Mouse (Mus musculus) adrenal gland, postnatal 25 days (tissue): ENCODE measurements around the gene Vsx1. TPM values are rescaled to one million over a fixed set of nuclear protein-coding genes. Genes with fewer than 3 reads are reported as not detected.

ENCODE experiments used
- DNase-seq: peaks from one replicate; pipeline ENCODE4 v3.0.0; 2021; ENCODE audit warnings: mixed read lengths
- total RNA-seq: library from RNA; stranded (reverse); gene quantifications from 2 replicates; pipeline ENCODE4 v1.2.3, GENCODE M21; 2021

Vsx1 gene
- total RNA-seq, 1 experiment from 2014 or later: not detected

DNA sequence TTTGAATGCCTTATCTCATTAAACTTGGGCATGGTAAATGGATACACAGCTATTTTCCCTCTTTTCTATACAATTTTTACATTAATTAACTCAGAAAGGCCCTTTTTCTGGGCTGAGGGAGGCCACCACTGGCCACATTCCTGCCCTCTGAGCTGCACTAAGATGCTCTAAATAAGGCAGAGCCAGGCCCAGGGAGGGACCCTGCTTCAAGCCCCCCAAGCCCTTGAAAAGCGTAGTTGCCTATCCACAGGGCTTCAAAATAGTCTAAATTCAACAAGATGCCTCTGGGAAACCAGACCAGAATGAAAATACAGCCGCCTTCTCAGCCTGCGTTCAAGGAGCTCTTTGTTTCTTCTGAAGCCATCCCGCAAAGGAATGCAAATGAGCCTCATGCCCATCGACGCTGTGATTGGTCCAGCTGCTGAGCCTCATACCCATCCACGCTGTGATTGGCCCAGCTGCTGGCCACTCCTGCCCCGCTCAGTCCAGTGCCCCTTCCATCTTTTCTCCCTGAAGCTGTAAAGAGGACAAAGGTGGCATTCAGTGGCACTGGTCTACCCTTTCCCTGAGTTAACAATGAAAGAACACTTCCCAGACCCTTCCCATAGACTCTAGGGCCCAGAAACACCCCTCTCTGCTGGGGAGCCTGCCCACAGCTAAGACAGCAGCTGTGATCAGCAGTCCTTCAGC, 45.3 kb downstream of the Vsx1 start:
- DNase-seq: no peak

DNA sequence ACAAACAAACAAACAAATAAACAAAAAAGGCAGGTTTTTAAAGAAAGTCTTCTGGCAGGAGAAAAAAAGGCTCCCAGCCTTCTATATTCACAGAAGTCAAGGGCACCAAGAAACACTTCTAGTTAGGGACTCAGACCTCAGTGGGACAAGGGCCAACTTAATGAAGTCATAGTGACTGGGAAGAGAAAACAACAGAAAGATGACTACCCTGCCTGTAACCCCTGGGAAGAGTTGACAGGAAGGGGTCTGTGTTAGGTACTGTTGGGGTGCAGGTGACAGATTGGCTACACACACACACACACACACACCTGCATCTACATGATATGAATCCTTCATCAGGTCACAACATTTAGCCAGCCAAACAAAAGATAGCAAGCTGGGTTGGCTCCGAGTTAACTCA, 46.0 kb downstream of the Vsx1 start:
- DNase-seq: no peak

DNA sequence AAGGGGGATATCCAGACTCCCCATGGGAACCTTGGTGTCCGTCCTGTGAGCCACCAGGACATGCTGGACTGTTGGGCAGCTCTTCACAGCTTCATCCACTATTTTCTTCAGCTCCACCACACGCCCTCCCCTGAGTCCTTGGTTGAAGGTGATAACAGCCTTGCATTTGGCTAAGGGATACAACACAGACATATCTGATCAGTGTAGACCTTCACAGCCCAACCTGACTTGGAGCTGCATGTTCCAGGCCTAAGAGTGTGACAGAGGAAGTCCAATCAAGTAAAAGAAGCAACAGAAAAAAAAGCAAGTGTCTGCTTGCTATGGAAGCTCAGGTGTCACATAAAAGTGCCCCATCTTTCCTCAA, 50.8 kb downstream of the Vsx1 start:
- no peak for DNase-seq

DNA sequence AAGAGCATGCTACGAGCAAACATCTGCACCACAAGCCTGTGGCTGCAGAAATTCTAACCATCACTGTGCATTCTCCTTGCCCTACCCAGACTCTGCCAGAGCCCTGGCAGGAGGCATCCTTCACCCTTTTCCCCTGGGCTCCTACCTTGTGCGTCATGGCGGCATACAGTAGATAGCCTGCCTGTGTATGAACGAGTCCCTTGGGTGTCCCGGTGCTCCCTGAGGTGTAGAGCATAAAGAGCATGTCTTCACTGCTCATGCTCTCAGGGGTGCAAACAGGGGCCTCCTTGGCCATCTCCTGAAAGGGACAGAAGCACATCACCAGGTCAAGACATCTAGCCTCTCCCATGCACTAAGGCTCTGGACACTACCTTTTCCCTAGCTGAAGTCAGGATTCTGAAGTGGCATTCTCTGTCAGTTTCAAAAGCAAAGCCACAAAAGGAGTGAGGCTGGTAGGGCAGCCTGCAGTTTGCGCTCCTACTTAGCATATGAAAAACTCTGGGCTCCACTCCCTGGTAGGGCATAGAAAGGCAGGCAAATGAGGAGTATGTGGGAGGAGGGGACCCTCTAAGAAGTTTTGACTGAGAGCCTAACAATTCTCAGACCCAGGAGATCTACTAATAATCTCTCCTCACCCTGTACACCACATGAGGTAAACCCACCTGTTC, 51.3 kb downstream of the Vsx1 start:
- DNase-seq: no peak

DNA sequence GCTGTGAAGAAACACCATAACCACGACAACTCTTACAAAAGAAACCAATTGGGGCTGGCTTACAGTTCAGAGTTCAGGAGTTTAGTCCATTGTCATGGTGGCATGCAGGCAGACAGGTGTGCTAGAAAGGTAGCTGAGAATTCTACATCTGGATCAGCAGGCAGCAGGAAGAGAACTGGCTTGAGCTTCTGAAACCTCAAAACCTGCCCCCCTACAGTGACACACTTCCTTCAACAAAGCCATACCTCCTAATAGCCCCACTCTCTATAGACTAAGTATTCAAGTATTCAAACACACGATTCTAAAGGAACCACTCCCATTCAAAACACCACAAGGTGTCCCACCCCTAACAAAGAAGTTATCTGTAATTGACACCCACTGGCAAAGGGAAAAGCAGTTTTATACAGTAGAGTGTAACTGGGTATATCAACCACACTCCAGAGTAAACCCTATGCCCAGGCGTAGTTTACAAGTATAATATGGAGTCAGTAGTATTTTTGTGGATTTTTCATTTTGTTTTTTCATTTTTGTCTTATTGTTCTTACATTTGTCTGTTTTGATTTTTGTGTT, 53.2 kb downstream of the Vsx1 start:
- no peak for DNase-seq

Other genes with a start within 250 kb of the Vsx1 start
- 8.4 and 8.8 TPM in 2 replicates for gene Zfp442, start 237.9 kb downstream of the Vsx1 start, total RNA-seq
- gene Zfp345, start 204.3 kb downstream of the Vsx1 start, total RNA-seq: 1.6 and 1.9 TPM in 2 replicates
- gene Cst7, start 118.9 kb downstream of the Vsx1 start, total RNA-seq: not detected in 2 replicates
- gene Apmap, start 80.8 kb downstream of the Vsx1 start, total RNA-seq: 115 and 122 TPM in 2 replicates
- gene Acss1, start 20.9 kb downstream of the Vsx1 start, total RNA-seq: 17.3 and 23.4 TPM in 2 replicates
- gene Entpd6, start 59.7 kb upstream of the Vsx1 start, total RNA-seq: 7.0 and 7.9 TPM in 2 replicates
- 38.5 and 40.8 TPM in 2 replicates for gene Pygb, start 97.4 kb upstream of the Vsx1 start, total RNA-seq
- 69.3 and 70.2 TPM in 2 replicates for gene Abhd12, start 215.4 kb upstream of the Vsx1 start, total RNA-seq
- gene Gins1, start 216.0 kb upstream of the Vsx1 start, total RNA-seq: 2.7 and 5.3 TPM in 2 replicates